Mouse (Mus musculus): Measurements from ENCODE around the gene Pknox2. TPM values are rescaled to one million over a fixed set of nuclear protein-coding genes. Genes with fewer than 3 reads are reported as not detected.

Gene Pknox2
- 10 to 100 TPM; 29.3 to 41.2 TPM for total RNA-seq (2021)

DNA sequence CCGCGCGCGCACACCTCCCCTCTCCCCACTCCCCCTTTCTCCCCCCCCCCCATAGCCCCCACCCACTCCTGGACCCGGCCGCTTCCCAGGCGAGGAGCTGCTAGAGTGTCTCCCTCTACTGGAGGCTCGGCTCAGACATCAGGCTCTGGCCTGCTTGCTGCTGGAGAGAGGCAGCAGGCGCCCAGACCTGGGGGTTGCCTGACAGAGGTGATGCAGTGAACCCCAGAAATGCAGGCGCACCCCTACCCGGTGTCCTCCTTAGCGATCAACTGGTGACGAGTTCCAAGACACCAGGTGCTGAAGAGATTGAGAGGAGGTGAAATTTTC lies at the start of gene Pknox2:
Gene Pknox2 (minus strand): TSS at position 49 of the 327 bp plus-strand sequence.
- peak; percentile 66 to 80 for DNase-seq (ENCODE audit: extremely low spot score in 1 of 2, low spot score in 1 of 2)

DNA sequence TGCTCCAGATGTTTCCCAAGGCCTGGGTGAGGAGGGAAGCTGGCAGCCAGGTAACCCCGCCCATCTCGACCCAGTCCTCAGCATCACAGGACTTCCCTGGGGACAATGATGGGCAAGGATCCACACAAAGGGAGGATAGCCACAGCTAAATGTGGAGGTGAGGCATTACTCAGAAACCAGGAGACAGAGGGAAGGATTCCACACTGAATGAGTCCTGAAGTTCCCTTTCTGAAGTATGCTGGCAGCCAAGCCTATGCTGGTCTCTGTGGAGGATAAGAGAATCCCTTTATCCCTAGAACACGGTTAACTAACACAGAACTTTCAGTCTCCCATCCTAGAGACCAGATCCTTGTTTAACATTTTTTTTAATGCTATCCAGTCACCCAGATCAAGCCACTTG lies 40.8 kb upstream of the Pknox2 start:
- no peak for DNase-seq (ENCODE audit: extremely low spot score in 1 of 2, low spot score in 1 of 2)

DNA sequence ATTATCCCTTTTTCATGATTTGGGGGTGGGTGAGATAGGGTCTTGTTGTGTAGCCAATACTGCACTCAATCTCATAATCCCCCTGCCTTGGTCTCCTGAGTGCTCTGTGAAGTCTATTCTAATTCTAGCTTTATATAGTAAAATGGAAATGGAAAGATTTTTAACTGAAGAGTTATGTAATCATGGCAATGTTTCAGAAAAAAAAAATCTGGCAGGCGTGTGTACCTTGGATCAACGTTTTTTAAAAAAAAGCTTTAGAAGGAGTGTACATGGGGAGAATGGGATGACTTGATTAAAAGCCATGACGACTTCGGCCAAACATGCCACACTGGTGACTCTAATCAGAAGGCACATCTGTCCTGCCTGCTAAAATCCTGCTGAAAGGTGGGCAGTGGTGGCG lies 40.2 kb upstream of the Pknox2 start:
- DNase-seq (ENCODE audit: extremely low spot score in 1 of 2, low spot score in 1 of 2), result no peak

DNA sequence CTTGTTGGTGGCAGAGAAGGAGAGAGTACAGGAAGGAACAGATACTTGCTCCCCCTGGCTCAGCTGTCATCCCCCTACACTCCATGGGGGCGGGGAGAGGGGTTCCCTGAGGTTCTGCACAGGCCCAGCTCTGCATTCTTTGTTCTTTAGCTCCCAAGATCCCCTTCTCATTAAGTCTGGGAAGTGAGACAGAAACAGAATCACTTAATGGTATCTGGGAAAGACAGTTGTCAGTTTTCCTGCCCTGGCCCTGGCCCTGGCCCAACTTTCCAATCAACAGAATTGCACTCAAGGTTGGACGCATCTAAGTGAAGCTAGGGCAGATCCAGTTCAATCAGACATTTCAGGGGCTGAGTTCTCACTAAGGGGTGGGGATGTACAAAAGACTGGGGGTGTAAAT lies 36.0 kb upstream of the Pknox2 start:
- DNase-seq (ENCODE audit: extremely low spot score in 1 of 2, low spot score in 1 of 2), result no peak

DNA sequence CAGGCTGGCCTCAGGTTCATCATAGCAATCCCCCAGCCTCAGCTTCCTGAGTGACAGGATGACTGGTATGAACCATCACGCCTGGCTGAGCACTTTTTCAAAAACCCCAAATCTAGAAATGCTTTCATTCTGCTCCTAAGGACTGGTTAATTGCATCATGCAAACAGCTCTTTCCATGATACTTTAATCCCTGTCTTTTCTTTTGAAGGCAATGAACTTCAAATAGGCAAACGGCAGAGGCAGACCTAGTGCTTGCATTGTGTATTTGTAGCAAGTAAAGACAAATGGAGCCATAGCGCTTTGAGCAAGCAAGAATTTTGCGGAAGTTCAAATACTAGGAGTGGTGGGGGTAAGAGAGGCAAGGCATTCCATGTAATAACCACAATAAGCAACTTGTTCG lies 34.4 kb upstream of the Pknox2 start:
- no peak for DNase-seq (ENCODE audit: extremely low spot score in 1 of 2, low spot score in 1 of 2)

DNA sequence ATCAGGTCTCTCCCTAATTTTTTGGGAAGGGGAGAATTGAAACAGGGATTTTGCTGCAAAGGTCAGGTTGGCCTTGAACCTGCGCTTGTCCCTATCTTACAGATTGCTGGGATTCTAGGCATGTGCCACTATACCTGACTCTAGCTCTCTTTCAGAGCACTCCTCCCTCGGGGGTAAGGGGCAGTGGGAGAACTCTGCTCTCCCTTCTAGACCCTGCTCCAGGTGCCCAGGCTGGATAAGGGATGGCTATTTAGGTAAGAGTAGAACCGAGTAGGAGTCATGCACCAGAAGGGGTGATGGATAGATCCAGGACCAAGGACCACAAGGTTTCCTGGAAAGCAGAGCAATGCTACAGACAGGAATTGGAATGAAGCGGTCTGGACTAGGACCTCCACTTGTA lies 32.4 kb upstream of the Pknox2 start:
- no peak for DNase-seq (ENCODE audit: extremely low spot score in 1 of 2, low spot score in 1 of 2)

DNA sequence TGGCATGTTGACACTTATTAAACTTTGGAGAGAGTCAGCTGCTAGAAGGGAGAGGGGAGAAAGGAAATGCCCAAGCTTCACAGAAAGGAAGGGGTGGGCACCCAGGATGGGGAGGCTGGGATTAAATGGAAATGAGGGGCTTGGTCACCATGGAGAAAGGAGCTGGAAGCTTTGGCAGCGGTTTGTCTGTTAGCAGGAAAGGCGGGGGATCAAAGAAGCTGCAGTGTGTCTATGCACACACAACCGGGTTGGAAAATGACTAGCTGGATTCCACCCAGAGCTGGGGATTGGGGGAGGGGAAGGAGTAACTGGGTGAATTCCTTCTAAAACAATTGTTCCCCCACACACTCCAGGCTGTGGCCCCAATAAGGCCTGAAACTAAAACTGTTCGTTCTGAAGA lies 31.7 kb upstream of the Pknox2 start:
- DNase-seq (ENCODE audit: extremely low spot score in 1 of 2, low spot score in 1 of 2), result no peak

DNA sequence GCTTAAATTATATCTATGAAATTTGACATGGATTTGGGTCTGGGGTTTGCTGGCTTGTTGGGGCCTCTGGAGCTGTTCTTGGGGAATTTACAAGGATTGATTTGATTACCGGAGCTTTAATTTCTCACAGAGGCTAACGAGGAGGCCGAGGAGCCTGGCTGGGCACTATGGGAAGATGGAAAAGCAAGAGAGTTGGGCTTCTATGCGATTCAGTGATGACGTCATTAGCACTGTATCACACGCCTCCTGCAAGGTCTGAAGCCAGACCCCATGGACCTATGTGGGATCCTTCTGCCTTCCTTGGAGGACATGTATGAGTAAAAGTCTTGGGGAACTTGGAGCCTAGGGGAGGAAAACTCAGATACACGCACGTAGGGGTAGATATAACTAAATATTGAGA lies 30.3 kb upstream of the Pknox2 start:
- no peak for DNase-seq (ENCODE audit: extremely low spot score in 1 of 2, low spot score in 1 of 2)

DNA sequence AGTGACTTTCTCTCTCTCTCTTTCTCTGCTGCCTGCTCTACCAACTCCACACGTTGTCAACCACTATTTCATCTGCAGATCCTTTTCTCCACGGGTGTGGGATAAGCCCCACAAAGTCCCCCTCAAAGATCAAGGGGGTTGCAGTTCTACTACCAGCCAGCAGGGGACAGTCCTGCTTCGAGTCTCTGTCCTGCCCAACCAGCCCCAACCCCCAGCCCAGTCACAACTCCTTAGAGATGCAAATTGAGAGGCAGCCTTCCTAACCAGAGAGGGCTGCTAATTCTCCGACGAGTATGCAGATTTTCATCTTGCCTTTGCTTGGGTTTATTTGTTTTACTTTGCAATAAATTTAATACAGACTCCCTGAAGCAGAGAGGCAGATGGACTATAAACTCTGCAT lies 29.9 kb upstream of the Pknox2 start:
- peak; percentile 59 to 74 for DNase-seq (ENCODE audit: extremely low spot score in 1 of 2, low spot score in 1 of 2)

DNA sequence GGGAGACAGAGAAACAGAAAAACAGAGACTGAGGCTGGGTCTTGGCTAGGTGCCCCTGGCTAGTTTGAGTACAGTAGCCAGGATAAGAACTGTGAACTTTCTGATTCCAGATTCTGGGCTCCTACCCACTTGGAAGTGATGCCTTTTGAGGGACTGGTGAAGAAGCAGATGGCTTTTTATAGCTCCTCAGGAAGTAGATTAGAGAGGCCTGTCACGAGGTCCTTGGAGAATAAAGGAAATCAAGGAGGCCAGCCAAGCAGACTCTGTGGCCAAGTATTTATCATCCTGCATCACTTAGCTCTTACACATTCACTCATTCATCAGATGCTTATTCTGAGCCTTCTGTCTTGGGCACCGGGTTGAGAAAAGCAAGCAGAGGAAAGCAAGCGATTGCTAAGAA lies 28.8 kb upstream of the Pknox2 start:
- DNase-seq (ENCODE audit: extremely low spot score in 1 of 2, low spot score in 1 of 2), result no peak

DNA sequence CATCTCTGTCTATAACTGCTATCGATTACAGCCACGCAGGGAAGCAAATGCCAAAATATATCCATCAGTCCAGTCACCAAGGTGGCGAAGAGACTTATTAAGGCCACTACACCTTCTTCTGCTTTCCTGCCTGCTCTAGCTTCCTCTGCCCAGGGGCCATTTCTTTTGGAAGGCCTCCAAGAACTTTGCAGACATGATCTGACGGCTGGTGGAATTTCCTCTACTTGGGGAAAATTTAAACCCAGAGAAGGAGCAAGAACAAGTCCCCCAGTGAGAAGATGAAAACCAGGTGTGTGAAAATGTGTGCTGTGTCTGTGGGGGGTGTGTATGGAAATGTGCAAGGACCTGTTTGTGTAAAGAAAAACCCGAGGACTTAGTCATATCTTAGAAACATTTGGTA lies 26.2 kb upstream of the Pknox2 start:
- DNase-seq (ENCODE audit: extremely low spot score in 1 of 2, low spot score in 1 of 2), result no peak

DNA sequence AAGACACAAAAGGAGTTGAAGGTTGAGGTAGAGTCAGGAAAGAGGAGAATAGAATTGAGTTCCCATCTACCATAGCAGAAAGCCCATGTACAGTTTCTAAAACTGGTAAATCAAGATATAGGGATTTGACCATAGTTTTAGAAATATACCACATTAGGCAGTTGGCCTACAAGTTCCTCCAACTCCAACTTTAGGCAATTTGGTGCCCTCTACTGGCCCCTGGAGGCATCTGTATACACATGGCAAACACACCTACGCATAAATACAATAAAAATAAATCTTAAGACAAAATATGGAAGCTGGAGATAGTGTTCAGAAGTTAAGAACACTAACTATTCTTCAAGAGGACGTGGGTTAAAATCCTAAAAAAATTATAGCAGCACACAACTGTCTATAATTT lies 19.7 kb upstream of the Pknox2 start:
- DNase-seq (ENCODE audit: extremely low spot score in 1 of 2, low spot score in 1 of 2), result no peak

DNA sequence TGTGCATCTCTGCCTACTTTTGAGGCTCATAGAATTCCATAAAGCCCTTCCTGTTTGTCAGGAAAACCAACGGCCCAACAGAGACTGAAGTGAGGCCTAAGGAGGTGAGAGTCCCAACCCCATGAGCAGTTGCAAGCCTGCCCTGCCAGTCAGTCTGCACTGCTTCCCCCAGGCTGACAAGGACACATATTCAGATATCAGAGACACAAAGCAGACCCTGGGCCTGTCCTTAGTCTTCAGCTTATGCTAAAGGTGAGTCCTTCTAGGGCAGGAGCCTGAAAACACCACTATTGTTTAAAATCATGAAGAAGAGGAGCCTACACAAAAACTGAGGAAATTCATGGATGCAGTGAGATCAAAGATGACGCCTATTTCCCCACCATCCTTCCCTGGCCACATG lies 13.5 kb upstream of the Pknox2 start:
- DNase-seq (ENCODE audit: extremely low spot score in 1 of 2, low spot score in 1 of 2), result no peak

DNA sequence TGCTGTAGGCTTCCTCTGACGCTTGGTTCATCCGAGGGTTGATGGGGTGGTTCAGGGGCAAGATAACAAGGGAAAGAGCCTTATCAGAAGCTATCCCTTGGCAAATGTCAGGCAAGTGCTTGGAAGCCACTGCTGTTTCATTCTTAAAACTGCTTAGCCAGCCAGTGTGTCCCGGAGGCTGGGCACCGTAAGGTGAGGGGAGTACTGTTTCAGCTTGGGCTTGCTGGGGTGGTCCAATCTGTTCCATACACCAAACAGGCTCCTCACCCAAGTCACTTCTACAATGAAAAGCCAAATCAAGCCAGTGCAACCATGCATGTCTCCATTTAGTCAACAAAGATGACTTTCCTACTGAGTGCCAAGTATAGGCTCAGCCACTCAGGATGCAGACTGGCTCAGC lies 679 bp upstream of the Pknox2 start:
- no peak for DNase-seq (ENCODE audit: extremely low spot score in 1 of 2, low spot score in 1 of 2)

DNA sequence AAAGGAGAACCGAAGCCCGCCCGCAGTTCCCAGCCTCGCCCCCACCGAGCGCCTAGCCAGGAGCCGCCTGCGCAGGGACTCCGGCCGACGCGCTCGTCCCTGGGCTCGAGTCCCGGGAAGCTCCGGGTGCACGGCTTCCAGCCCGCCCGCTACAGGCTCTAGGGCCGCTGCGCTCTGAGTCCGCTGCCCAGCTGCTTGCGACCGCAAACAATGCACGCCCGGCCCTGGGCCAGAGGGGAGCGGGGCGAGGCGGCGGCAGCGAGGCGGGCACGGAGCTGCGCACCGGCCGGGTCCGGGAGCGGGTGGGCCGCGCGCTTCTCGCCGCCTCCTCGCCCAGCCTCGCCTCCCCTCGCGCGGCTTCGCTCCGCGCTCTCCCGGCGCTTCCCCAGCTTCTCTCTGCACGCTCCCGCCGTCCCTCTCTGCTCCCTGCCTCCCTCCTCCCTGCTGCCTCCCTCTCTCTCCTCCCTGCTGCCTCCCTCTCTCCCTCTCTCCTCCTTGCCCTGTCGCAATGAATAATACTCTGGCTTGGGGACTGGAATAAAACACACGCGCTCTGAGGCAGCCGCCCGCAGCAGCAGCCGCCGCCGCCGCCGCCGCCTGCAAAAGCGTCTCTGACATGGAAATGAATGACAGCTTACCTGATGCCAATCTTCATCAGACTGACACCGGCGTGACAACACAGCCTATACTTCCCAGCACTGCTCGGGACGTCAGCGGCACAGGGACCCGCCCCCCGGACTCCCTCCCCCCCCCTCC lies 426 bp downstream of the Pknox2 start:
- DNase-seq (ENCODE audit: extremely low spot score in 1 of 2, low spot score in 1 of 2), result peak; percentile 64 to 73

DNA sequence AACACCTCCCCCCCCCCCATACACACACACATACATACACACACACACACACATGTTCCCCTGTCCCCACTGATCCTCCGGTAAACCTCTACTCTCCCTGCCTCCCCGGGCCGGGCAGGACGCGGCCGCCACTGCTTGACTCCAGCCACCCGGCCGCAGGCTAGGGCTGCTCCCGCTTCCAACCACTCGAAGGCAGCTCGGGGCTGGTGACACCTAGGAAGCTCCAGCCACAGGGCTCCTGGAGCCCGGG lies 929 bp downstream of the Pknox2 start:
- DNase-seq (ENCODE audit: extremely low spot score in 1 of 2, low spot score in 1 of 2), result no peak

DNA sequence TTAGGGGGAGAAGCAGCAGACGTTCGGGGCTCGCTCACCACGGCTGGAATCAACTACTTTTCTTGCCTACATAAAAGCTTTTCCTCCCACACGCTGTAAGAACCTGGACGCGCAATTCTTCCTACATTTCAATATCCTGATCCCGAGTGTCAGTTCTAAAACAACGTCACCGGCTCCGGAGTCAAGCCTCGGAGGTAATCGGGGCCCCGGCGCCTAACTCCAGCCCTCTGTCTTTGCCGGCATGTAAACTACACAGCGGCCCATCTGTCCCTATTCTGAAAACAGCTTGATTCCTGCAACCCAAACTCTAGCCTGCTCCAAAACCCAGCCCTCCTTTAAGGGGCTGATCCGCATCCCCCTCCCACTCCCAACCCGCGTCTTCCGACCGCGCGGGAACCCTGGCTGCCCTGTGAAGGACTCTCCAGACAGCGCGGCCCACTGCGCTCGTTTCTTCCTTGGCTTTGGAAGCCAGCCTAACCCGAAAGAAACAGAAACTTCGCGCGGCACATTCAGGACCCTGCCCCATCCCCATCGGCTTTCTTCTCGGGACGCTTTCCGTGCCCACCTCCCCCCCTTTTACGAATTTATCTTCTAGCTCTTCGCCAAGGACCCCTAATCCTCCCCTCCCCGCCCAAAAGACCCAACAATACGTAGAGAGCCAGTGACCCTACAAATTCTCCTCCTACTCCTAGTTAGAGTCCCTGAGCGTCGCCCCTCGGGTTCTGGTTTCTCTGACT lies 1.4 kb downstream of the Pknox2 start:
- DNase-seq (ENCODE audit: extremely low spot score in 1 of 2, low spot score in 1 of 2), result peak; percentile 33 to 44

DNA sequence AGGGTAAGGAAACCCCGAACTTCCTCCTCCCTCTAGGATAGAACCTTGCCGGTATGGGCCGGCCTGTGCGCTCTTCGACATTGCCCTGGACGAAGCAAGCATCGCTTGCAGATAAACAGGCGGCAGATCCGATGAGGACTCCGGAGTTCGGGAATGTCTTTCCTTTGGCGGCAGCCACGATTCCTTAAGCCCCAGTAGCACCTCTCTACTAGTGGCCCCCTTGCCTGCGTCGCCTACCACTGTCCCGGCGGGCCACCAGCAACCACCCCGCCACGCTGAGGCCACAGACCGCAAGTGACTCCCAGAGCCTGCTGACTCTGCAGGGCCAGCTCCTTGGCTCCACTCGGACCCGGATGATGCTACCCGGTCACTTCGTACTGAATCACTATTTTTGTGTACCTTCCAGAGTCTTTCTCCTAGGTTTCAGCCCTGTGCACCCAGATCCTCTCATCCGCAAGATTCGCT lies 2.0 kb downstream of the Pknox2 start:
- peak in 1 of 2 experiments; percentile 36 for DNase-seq (ENCODE audit: extremely low spot score in 1 of 2, low spot score in 1 of 2)

DNA sequence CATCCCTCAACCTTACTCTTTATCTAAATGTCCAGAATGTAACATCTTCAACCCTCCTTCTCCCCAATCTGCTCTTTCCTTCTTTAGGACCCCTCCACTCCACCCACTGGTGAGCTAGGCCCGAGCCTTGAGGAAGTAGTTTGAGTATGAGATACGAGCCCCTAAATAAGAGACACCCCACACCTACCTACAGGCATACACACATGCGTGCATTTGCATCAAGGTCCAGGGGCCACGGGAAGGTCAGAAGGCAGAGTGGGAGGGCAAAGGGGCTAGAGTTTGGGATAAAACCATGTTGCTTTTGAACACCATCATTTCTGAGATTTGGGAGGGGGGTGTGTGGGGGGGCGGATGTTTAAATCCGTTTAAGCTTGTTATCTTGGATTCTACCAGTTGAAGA lies 2.5 kb downstream of the Pknox2 start:
- no peak for DNase-seq (ENCODE audit: extremely low spot score in 1 of 2, low spot score in 1 of 2)

DNA sequence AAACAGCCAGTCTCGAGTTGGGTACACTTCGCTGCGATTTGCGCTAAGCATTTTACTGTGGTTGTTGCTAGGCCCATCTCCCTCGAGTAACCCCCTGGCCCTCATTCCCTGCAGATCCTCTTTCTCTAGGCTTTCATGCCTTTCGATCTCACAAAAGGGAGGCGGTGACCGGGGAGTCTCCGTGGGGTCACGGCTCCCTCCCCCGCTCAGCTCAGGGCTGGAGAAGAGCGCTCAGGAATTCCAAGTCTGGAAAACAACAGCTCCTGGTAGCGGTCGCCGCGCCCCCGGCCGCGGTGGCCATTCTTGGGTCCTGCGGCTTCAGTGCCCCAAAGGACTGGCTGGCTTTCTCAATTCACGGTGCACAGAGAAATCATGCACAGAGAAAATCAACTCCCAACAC lies 3.0 kb downstream of the Pknox2 start:
- no peak for DNase-seq (ENCODE audit: extremely low spot score in 1 of 2, low spot score in 1 of 2)

DNA sequence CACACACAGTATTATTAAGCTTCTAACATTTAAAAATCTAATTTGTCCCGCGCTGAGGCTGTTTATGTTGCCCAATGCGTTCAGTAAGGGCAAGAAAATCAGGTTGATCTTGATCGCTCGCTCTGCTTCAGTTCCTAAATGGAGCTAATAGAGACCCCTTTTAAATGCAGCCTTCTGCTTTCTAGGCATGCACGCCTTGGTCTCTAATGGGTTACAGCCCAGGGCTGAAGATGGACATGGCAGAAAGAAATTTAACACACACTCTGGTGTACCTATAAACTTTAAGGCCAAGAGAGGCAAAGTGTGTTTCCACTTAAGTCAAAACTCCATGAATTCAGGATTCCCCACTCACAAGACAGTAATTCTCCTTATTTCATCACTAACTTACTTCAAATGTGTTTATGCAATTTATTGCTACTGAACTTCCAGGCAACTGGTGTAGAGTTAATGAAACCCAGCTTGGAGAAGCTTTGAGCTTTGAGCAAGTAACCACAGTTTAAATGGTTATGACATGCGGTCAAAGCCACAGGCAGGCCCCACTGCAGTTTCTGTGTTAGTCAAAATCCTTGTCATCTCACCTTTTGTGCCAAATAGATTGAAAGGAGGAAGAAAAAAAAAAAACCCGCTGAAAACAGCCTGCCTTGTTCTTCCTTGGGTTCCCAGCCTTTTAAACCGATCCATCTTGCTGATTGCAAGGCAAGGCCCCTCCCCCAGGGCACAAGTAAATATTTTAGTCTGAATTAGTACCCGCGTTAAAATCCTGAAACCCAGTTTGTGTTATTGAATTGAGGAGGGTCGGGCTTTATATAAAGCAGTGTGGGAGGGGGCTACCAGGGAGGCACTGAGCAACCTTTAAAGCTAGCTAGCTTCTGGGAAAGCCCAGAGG lies 3.9 kb downstream of the Pknox2 start:
- DNase-seq (ENCODE audit: extremely low spot score in 1 of 2, low spot score in 1 of 2), result no peak

Data from layer of hippocampus, postnatal 25 days (tissue).